Mouse (Mus musculus): ENCODE results near the gene Ccdc186. TPM values are rescaled to one million over a fixed set of nuclear protein-coding genes. Genes with fewer than 3 reads are reported as not detected.
A peak's percentile ranks its signal among the peaks of the same experiment; 100 is the strongest.

Gene Ccdc186
- polyA plus RNA-seq, 1 experiment from 2014 or later: 27.9 TPM

- H3K9ac ChIP-seq (replicated peaks; ENCODE audit: low read depth): 0 out of 2 replicates have a peak overlapping the region, but pooled peaks have one; percentile 36
- H3K36me3 ChIP-seq (ENCODE audit: insufficient read depth, low read length): no peaks in the 10 kb centered on the region
- peak overlapping the region; percentile 60 for H3K4me2 ChIP-seq (replicated peaks; ENCODE audit: low read depth, low read length)
- H3K4me1 ChIP-seq (ENCODE audit: insufficient read depth, low read depth, low read length): peaks cover 19% of the 10 kb centered on the region; the same call in 1 of the 2 replicates
- 38% methylated on average over 24 of the region's 24 CpGs for WGBS
- TF ChIP-seq CTCF (IDR thresholded peaks at IDR 0.05) (no peak), EP300 (IDR thresholded peaks at IDR 0.05) (no peak)
- ATAC-seq: no peak
- no peak for DNase-seq (ENCODE audit: low spot score)
- H3K27ac ChIP-seq (ENCODE audit: low read length): no peak overlapping the region
- peak overlapping the region; percentile 24; the same call in 1 of the 2 replicates for H3K4me3 ChIP-seq (ENCODE audit: low read depth, low read length)
- no peaks in the 10 kb centered on the region for H3K27me3 ChIP-seq (replicated peaks; ENCODE audit: insufficient read depth, low read length)
- H3K9me3 ChIP-seq (ENCODE audit: low read length): no peaks in the 10 kb centered on the region
These were observed 46.8 kb downstream of the Ccdc186 start for GRCm38 (mm10) chr19:56774971-56775892.

GRCm38 (mm10) chr19:56774408-56774962, 47.5 kb downstream of the Ccdc186 start:
- peak; percentile 53 for ATAC-seq
- Histone ChIP-seq H3K36me3 (ENCODE audit: insufficient read depth, low read length) (no peaks in the 10 kb centered on the region), H3K27me3 (replicated peaks; ENCODE audit: insufficient read depth, low read length) (no peaks in the 10 kb centered on the region), H3K9ac (replicated peaks; ENCODE audit: low read depth) (no peak overlapping the region), H3K4me1 (ENCODE audit: insufficient read depth, low read depth, low read length) (peaks cover 19% of the 10 kb centered on the region; the same call in 1 of the 2 replicates), H3K27ac (ENCODE audit: low read length) (no peak overlapping the region), H3K9me3 (ENCODE audit: low read length) (no peaks in the 10 kb centered on the region), H3K4me3 (ENCODE audit: low read depth, low read length) (no peak overlapping the region), H3K4me2 (replicated peaks; ENCODE audit: low read depth, low read length) (no peak overlapping the region)
- 54% methylated on average over 9 of the region's 9 CpGs for WGBS
- TF ChIP-seq EP300 (IDR thresholded peaks at IDR 0.05) (no peak), CTCF (IDR thresholded peaks at IDR 0.05) (no peak)
- DNase-seq (ENCODE audit: low spot score): peak; percentile 68

DNA sequence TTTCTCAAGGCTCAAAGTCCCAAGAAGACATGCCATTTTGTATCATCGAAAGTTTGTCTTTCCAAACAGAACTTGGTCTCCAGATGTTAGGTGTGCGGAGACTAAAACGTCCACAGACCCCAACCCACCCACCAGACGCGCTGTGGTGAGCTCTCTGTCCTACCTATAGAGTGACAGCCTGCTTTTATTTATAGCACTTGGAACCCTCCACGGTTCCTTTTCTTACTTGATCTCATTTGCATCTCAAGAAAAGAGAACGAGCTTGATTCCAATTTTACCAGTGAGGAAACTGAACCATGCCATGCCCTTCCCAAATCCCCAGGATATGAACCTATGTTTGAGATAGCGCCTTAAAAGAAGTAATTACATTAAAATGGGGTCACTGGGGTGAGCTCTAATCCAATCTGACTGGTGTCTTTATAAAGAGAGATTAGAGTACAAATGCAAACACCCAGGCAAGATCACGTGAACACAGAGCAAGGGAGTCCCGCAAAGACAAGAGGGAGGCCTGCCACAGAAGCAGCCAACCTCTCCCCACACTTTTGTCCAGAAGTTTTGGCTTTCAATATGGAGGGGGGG, 48.5 kb downstream of the Ccdc186 start:
- no peak for TF ChIP-seq CTCF (IDR thresholded peaks at IDR 0.05)
- TF ChIP-seq EP300 (IDR thresholded peaks at IDR 0.05): no peak
- Histone ChIP-seq H3K9me3 (ENCODE audit: low read length) (no peaks in the 10 kb centered on the region), H3K36me3 (ENCODE audit: insufficient read depth, low read length) (no peaks in the 10 kb centered on the region), H3K4me1 (ENCODE audit: insufficient read depth, low read depth, low read length) (peaks cover 19% of the 10 kb centered on the region; the same call in 1 of the 2 replicates), H3K4me3 (ENCODE audit: low read depth, low read length) (no peak overlapping the region), H3K4me2 (replicated peaks; ENCODE audit: low read depth, low read length) (no peak overlapping the region), H3K9ac (replicated peaks; ENCODE audit: low read depth) (no peak overlapping the region), H3K27me3 (replicated peaks; ENCODE audit: insufficient read depth, low read length) (no peaks in the 10 kb centered on the region), H3K27ac (ENCODE audit: low read length) (no peak overlapping the region)
- ATAC-seq (no peak), DNase-seq (ENCODE audit: low spot score) (no peak)
- WGBS: 75% methylated on average over 10 of the region's 10 CpGs

DNA sequence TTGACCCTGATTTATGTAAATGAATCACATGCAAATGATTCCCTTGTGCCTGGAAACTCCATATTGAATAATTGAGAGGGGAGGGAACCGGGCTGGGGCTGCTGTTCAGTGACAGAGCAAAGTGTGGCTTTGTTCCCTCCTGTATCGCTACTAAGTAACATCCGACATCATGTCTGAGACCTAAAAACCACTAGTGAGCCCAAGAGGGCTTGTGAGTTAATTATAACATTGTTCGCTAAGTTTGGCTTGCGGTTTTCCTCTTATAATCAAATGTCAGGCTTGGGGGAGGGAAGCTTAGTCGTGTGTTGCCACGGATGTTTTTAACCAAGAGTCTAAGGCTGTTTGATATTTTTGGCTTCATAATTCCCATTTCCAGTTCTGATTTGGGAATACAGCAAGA, 49.8 kb downstream of the Ccdc186 start:
- no peak for DNase-seq (ENCODE audit: low spot score)
- no peak for TF ChIP-seq EP300 (IDR thresholded peaks at IDR 0.05)
- TF ChIP-seq CTCF (IDR thresholded peaks at IDR 0.05): no peak
- no peak overlapping the region for H3K9ac ChIP-seq (replicated peaks; ENCODE audit: low read depth)
- H3K9me3 ChIP-seq (ENCODE audit: low read length): no peaks in the 10 kb centered on the region
- H3K4me1 ChIP-seq (ENCODE audit: insufficient read depth, low read depth, low read length): peaks cover 19% of the 10 kb centered on the region; the same call in 1 of the 2 replicates
- no peaks in the 10 kb centered on the region for H3K27me3 ChIP-seq (replicated peaks; ENCODE audit: insufficient read depth, low read length)
- H3K36me3 ChIP-seq (ENCODE audit: insufficient read depth, low read length): no peaks in the 10 kb centered on the region
- H3K4me3 ChIP-seq (ENCODE audit: low read depth, low read length): no peak overlapping the region
- WGBS: 75% methylated on average over 7 of the region's 7 CpGs
- H3K27ac ChIP-seq (ENCODE audit: low read length): no peak overlapping the region
- ATAC-seq: no peak
- H3K4me2 ChIP-seq (replicated peaks; ENCODE audit: low read depth, low read length): no peak overlapping the region

GRCm38 (mm10) chr19:56769024-56769423, 53.0 kb downstream of the Ccdc186 start:
- ATAC-seq: no peak
- no peak for TF ChIP-seq CTCF (IDR thresholded peaks at IDR 0.05)
- no peak for TF ChIP-seq EP300 (IDR thresholded peaks at IDR 0.05)
- H3K27ac ChIP-seq (ENCODE audit: low read length): no peak overlapping the region

GRCm38 (mm10) chr19:56762686-56763085, 59.3 kb downstream of the Ccdc186 start:
- TF ChIP-seq CTCF (IDR thresholded peaks at IDR 0.05) (no peak), EP300 (IDR thresholded peaks at IDR 0.05) (no peak)
- Histone ChIP-seq H3K4me1 (ENCODE audit: insufficient read depth, low read depth, low read length) (no peaks in the 10 kb centered on the region), H3K4me3 (ENCODE audit: low read depth, low read length) (no peak overlapping the region), H3K27ac (ENCODE audit: low read length) (no peak overlapping the region), H3K9me3 (ENCODE audit: low read length) (no peaks in the 10 kb centered on the region), H3K27me3 (replicated peaks; ENCODE audit: insufficient read depth, low read length) (no peaks in the 10 kb centered on the region), H3K4me2 (replicated peaks; ENCODE audit: low read depth, low read length) (no peak overlapping the region), H3K9ac (replicated peaks; ENCODE audit: low read depth) (no peak overlapping the region), H3K36me3 (ENCODE audit: insufficient read depth, low read length) (no peaks in the 10 kb centered on the region)
- DNase-seq (ENCODE audit: low spot score) (no peak), ATAC-seq (no peak)
- 96% methylated on average over 4 of the region's 4 CpGs for WGBS

More at GRCm38 (mm10) chr19:56769024-56769423, 53.0 kb downstream of the Ccdc186 start:
- H3K36me3 ChIP-seq (ENCODE audit: insufficient read depth, low read length): no peaks in the 10 kb centered on the region
- H3K27me3 ChIP-seq (replicated peaks; ENCODE audit: insufficient read depth, low read length): no peaks in the 10 kb centered on the region
- H3K4me3 ChIP-seq (ENCODE audit: low read depth, low read length): no peak overlapping the region
- H3K9me3 ChIP-seq (ENCODE audit: low read length): no peaks in the 10 kb centered on the region
- H3K9ac ChIP-seq (replicated peaks; ENCODE audit: low read depth): no peak overlapping the region
- DNase-seq (ENCODE audit: low spot score): no peak
- H3K4me1 ChIP-seq (ENCODE audit: insufficient read depth, low read depth, low read length): no peaks in the 10 kb centered on the region
- H3K4me2 ChIP-seq (replicated peaks; ENCODE audit: low read depth, low read length): no peak overlapping the region
- 86% methylated on average over 9 of the region's 9 CpGs for WGBS

All from lung, postnatal 0 days (tissue).